Mouse (Mus musculus): ENCODE measurements around the gene Tma7. TPM values are rescaled to one million over a fixed set of nuclear protein-coding genes. Genes with fewer than 3 reads are reported as not detected.

Tma7 gene
- polyA plus RNA-seq, 1 experiment from 2014 or later: 633 TPM

DNA sequence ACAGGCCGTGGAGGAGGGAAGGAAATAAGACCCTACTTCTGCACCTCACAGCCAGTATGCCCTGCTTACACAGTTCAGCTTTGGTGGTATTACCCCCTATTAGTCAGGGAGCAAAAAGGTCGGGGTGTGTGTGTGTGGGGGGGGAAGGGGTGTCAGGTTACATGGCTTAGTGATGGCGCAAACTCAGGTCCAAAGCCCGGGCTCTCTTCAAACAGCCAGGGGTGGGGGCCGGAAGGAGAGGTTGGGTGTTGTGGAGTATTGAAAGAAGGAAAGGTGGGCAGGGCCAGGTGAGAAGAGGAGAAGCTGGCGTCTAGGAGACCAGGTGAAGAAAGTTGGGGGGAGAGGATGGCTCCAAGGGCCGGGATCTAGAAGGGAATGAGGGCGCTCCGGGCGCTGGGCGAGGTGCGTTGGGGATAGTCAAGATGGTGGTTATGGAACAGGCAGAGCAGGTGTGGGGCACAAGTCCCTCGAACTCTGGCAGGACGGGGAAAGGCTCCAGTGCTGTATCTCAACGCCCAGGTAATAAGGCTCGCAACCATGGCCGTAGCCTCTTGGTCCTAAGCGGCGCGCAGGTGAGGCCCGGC lies 12.3 kb upstream of the Tma7 start:
- ATAC-seq (ENCODE audit: insufficient number of reproducible peaks, insufficient read depth, low FRiP score, low read depth): peak; percentile 57
- H3K4me1 ChIP-seq (ENCODE audit: control insufficient read depth, insufficient read depth, low read length): peaks cover 35% of the 10 kb centered on the region

DNA sequence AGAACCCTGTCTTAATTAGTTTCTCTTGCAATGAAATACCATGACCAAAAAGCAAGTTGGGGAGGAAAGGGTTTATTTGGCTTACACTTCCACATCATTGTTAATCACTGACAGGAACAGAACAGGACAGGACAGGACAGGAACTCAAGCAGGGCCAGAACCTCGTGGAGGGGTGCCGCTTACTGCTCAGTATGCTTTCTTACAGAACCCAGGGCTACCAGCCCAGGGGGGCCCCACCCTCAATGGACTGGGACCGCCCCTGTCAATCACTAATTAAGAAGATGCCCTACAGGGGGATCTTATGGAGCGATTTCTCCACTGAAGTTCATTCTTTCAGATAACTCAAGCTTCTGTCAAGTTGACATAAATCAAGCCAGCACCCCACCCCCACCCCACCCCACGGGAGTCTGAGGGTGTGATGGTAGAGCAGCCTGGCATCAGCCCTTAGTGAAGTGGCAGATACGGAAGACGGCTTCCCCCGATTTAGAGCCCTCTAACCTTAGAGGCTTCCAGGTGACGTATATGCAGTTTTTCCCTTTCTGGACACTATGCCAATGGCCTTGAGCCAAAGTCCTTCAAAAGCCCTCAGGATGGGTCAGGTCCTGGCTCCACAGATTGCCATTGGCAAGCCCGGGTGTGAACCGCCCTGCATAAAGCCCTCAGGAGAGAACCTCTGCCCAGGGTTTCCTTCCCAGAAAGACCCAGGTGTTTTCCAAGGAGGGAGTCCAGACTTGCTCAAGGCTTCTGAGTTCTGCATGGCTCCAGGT lies 11.6 kb upstream of the Tma7 start:
- H3K27me3 ChIP-seq (ENCODE audit: control insufficient read depth, insufficient read depth, low read length): no peaks in the 10 kb centered on the region
- 17% methylated on average over 11 of the region's 11 CpGs for WGBS
- peaks cover 28% of the 10 kb centered on the region for H3K4me1 ChIP-seq (ENCODE audit: control insufficient read depth, insufficient read depth, low read length)
- H3K9ac ChIP-seq (replicated peaks; ENCODE audit: low read depth, low read length): no peak overlapping the region
- H3K4me3 ChIP-seq (ENCODE audit: low read depth, low read length): peak overlapping the region; percentile 79
- no peak for ATAC-seq (ENCODE audit: insufficient number of reproducible peaks, insufficient read depth, low FRiP score, low read depth)
- peak overlapping the region; percentile 81 for H3K4me2 ChIP-seq (replicated peaks; ENCODE audit: low read depth, low read length)
- peaks cover 9% of the 10 kb centered on the region for H3K36me3 ChIP-seq (ENCODE audit: control insufficient read depth, insufficient read depth, low read length)
- H3K27ac ChIP-seq (ENCODE audit: low read length): peak overlapping the region; percentile 100
- H3K9me3 ChIP-seq (ENCODE audit: control insufficient read depth, low read depth, low read length): no peaks in the 10 kb centered on the region

More for the DNA sequence above, 12.3 kb upstream of the Tma7 start:
- Histone ChIP-seq H3K4me3 (ENCODE audit: low read depth, low read length) (peak overlapping the region; percentile 79), H3K36me3 (ENCODE audit: control insufficient read depth, insufficient read depth, low read length) (peaks cover 12% of the 10 kb centered on the region), H3K27ac (ENCODE audit: low read length) (peak overlapping the region; percentile 100), H3K4me2 (replicated peaks; ENCODE audit: low read depth, low read length) (peak overlapping the region; percentile 81), H3K27me3 (ENCODE audit: control insufficient read depth, insufficient read depth, low read length) (no peaks in the 10 kb centered on the region), H3K9me3 (ENCODE audit: control insufficient read depth, low read depth, low read length) (no peaks in the 10 kb centered on the region), H3K9ac (replicated peaks; ENCODE audit: low read depth, low read length) (peak overlapping the region; percentile 92)
- WGBS: 2% methylated on average over 19 of the region's 21 CpGs

DNA sequence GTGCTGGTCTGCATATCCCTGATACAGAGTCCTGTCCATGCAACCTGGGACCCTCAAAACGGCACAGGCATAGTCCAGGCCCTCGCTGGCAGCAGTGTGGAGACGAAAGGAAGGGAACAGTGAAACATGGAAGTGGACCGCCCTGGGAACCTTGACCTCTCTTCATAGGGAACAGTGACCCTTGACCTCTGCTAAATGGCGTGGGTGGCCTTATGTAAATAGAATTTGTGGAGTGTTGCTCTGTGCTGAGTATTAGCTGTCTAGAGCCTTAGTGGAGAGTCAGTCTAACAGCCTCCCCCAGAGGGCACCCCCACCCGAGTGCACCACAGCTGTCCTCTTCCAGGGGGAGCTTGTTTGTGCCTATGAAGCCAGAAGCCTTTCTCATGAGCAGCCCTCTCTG lies 10.4 kb upstream of the Tma7 start:
- 49% methylated on average over 6 of the region's 6 CpGs for WGBS
- Histone ChIP-seq H3K27me3 (ENCODE audit: control insufficient read depth, insufficient read depth, low read length) (no peaks in the 10 kb centered on the region), H3K4me2 (replicated peaks; ENCODE audit: low read depth, low read length) (no peak overlapping the region), H3K27ac (ENCODE audit: low read length) (no peak overlapping the region), H3K36me3 (ENCODE audit: control insufficient read depth, insufficient read depth, low read length) (peaks cover 9% of the 10 kb centered on the region), H3K9me3 (ENCODE audit: control insufficient read depth, low read depth, low read length) (no peaks in the 10 kb centered on the region), H3K4me1 (ENCODE audit: control insufficient read depth, insufficient read depth, low read length) (peaks cover 16% of the 10 kb centered on the region), H3K9ac (replicated peaks; ENCODE audit: low read depth, low read length) (no peak overlapping the region), H3K4me3 (ENCODE audit: low read depth, low read length) (no peak overlapping the region)
- ATAC-seq (ENCODE audit: insufficient number of reproducible peaks, insufficient read depth, low FRiP score, low read depth): no peak

DNA sequence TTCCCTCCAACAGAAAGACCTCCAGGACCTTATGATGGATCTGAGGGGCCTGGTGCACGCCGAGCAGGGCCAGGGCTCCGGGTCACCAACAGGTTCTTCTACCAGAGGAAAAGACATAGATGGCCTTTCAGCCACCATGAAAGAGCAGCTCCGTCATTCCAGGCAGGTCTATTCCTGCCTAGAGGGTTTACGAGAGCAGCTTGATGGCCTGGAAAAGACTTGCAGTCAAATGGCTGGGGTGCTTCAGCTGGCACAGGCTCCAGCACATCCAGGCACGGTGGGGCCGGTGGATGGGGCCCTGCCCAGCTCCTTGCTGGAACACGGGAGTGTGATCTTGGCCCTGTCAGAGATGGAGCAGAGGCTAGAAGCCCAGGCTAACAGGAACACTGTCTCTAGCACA lies 9.4 kb upstream of the Tma7 start:
- Histone ChIP-seq H3K4me3 (ENCODE audit: low read depth, low read length) (no peak overlapping the region), H3K36me3 (ENCODE audit: control insufficient read depth, insufficient read depth, low read length) (peaks cover 9% of the 10 kb centered on the region), H3K9ac (replicated peaks; ENCODE audit: low read depth, low read length) (no peak overlapping the region), H3K27me3 (ENCODE audit: control insufficient read depth, insufficient read depth, low read length) (no peaks in the 10 kb centered on the region), H3K27ac (ENCODE audit: low read length) (peak overlapping the region; percentile 30; the same call in 1 of the 2 replicates), H3K9me3 (ENCODE audit: control insufficient read depth, low read depth, low read length) (no peaks in the 10 kb centered on the region), H3K4me1 (ENCODE audit: control insufficient read depth, insufficient read depth, low read length) (peaks cover 7% of the 10 kb centered on the region), H3K4me2 (replicated peaks; ENCODE audit: low read depth, low read length) (no peak overlapping the region)
- 72% methylated on average over 8 of the region's 8 CpGs for WGBS
- no peak for ATAC-seq (ENCODE audit: insufficient number of reproducible peaks, insufficient read depth, low FRiP score, low read depth)

DNA sequence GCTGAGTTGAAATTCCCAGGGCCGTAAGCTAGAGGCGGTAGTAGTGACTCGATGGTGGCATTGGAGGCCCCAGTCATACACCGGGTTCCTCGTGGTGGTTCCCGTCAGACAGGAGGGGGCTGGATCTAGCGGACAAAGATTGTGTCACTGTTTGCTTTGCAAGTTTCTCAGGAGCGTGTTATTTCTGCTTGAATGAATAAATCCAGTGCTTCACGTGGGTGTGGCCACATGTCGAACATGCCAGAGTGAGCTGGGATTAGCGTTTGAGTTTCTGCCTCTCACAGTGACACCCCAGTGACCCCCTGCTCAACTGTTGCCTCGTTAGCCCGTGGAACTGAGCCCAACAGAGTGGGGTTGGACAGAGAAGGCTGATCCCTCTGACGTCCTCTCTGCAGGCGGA lies 8.1 kb upstream of the Tma7 start:
- H3K4me1 ChIP-seq (ENCODE audit: control insufficient read depth, insufficient read depth, low read length): no peaks in the 10 kb centered on the region; the same call in 1 of the 2 replicates

DNA sequence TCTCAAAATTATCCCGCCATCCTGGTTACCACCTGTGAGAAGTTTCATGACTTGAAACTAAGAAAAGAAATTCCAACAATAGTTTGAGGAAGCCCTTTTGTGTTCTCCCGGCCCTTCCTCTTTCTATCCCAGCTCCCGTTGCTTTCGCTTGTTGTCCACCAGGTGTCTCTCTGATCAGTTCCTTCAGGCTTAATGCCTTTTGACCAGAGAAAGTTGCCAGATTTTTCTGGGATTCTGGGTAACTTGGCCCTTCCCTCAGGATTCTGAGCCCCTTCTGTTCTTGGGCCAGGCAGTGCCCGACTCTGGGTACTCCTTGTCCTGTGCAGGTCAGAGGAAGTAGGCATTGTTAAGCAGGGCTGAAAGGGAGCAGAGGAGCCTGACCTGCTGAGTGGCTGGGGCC lies 5.6 kb upstream of the Tma7 start:
- Histone ChIP-seq H3K36me3 (ENCODE audit: control insufficient read depth, insufficient read depth, low read length) (peaks cover 9% of the 10 kb centered on the region), H3K4me3 (ENCODE audit: low read depth, low read length) (no peak overlapping the region), H3K27me3 (ENCODE audit: control insufficient read depth, insufficient read depth, low read length) (no peaks in the 10 kb centered on the region), H3K4me2 (replicated peaks; ENCODE audit: low read depth, low read length) (no peak overlapping the region), H3K4me1 (ENCODE audit: control insufficient read depth, insufficient read depth, low read length) (peaks cover 4% of the 10 kb centered on the region; the same call in 1 of the 2 replicates), H3K9me3 (ENCODE audit: control insufficient read depth, low read depth, low read length) (no peaks in the 10 kb centered on the region), H3K9ac (replicated peaks; ENCODE audit: low read depth, low read length) (no peak overlapping the region), H3K27ac (ENCODE audit: low read length) (no peak overlapping the region)
- 12% methylated on average over 5 of the region's 5 CpGs for whole genome bisulfite sequencing
- no peak for ATAC-seq (ENCODE audit: insufficient number of reproducible peaks, insufficient read depth, low FRiP score, low read depth)

More for the DNA sequence above, 8.1 kb upstream of the Tma7 start:
- H3K36me3 ChIP-seq (ENCODE audit: control insufficient read depth, insufficient read depth, low read length): peaks cover 9% of the 10 kb centered on the region
- H3K9me3 ChIP-seq (ENCODE audit: control insufficient read depth, low read depth, low read length): no peaks in the 10 kb centered on the region
- H3K27ac ChIP-seq (ENCODE audit: low read length): peak overlapping the region; percentile 39; the same call in 1 of the 2 replicates
- no peaks in the 10 kb centered on the region for H3K27me3 ChIP-seq (ENCODE audit: control insufficient read depth, insufficient read depth, low read length)
- WGBS: 68% methylated on average over 15 of the region's 15 CpGs
- no peak overlapping the region; the same call in 1 of the 2 replicates for H3K9ac ChIP-seq (replicated peaks; ENCODE audit: low read depth, low read length)
- no peak overlapping the region for H3K4me3 ChIP-seq (ENCODE audit: low read depth, low read length)
- H3K4me2 ChIP-seq (replicated peaks; ENCODE audit: low read depth, low read length): no peak overlapping the region
- no peak for ATAC-seq (ENCODE audit: insufficient number of reproducible peaks, insufficient read depth, low FRiP score, low read depth)

DNA sequence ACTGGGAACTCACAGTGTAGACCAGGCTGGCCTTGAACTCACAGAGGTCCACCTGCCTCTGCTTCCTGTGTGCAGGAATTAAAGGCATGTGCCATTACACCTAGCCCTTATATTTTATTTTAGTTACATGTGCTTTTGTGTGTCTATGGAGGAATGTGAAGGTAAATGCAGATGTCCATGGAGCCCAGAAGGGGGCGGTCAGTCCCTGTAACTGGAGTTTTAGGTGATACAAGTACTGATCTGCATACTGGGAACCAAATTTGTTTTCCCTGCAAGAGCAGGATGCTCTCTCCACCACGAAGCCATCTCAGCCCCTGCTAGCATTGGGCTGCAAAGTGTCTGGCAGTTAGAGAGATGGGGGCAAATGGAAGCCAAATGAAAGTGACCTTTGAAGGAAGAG lies 2.5 kb upstream of the Tma7 start:
- H3K9me3 ChIP-seq (ENCODE audit: control insufficient read depth, low read depth, low read length): no peaks in the 10 kb centered on the region
- H3K36me3 ChIP-seq (ENCODE audit: control insufficient read depth, insufficient read depth, low read length): peaks cover 2% of the 10 kb centered on the region
- H3K4me2 ChIP-seq (replicated peaks; ENCODE audit: low read depth, low read length): no peak overlapping the region
- H3K4me3 ChIP-seq (ENCODE audit: low read depth, low read length): no peak overlapping the region
- ATAC-seq (ENCODE audit: insufficient number of reproducible peaks, insufficient read depth, low FRiP score, low read depth): no peak
- no peaks in the 10 kb centered on the region for H3K27me3 ChIP-seq (ENCODE audit: control insufficient read depth, insufficient read depth, low read length)
- H3K4me1 ChIP-seq (ENCODE audit: control insufficient read depth, insufficient read depth, low read length): peaks cover 16% of the 10 kb centered on the region; the same call in 1 of the 2 replicates
- no peak overlapping the region for H3K9ac ChIP-seq (replicated peaks; ENCODE audit: low read depth, low read length)
- no peak overlapping the region for H3K27ac ChIP-seq (ENCODE audit: low read length)
- 16% methylated on average over 2 of the region's 2 CpGs for WGBS

DNA sequence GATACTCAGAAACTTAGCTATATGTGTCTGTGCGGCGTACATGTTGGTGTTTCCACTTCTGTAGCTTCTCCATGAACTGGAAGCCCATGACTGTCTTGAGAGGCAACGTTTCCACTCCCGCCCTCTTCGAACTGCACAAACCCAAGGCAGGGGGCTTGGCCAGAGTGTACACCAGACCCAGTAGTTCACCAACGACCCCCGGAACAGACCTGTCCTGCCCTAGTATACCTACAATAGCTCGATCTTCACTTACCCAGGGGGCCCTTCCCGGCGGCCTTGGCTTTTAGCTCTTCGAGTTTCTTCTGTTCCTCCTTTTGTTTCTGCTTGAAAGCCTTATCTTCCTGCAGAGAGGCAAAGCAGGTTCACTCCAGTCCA lies 651 bp downstream of the Tma7 start:
- peak overlapping the region; percentile 74 for H3K4me3 ChIP-seq (ENCODE audit: low read depth, low read length)
- H3K9me3 ChIP-seq (ENCODE audit: control insufficient read depth, low read depth, low read length): no peaks in the 10 kb centered on the region
- no peak for ATAC-seq (ENCODE audit: insufficient number of reproducible peaks, insufficient read depth, low FRiP score, low read depth)
- peak overlapping the region; percentile 54 for H3K4me2 ChIP-seq (replicated peaks; ENCODE audit: low read depth, low read length)
- H3K36me3 ChIP-seq (ENCODE audit: control insufficient read depth, insufficient read depth, low read length): peaks cover 4% of the 10 kb centered on the region
- peaks cover 16% of the 10 kb centered on the region; the same call in 1 of the 2 replicates for H3K4me1 ChIP-seq (ENCODE audit: control insufficient read depth, insufficient read depth, low read length)
- H3K27me3 ChIP-seq (ENCODE audit: control insufficient read depth, insufficient read depth, low read length): no peaks in the 10 kb centered on the region
- H3K27ac ChIP-seq (ENCODE audit: low read length): peak overlapping the region; percentile 50; the same call in 1 of the 2 replicates
- H3K9ac ChIP-seq (replicated peaks; ENCODE audit: low read depth, low read length): peak overlapping the region; percentile 72
- 5% methylated on average over 11 of the region's 11 CpGs for WGBS
